Mouse (Mus musculus) cerebellum, adult 11-12 months (tissue): ENCODE data around the gene Armh1.
"Not testable (repeated sequence)": the region's sequence is repeated elsewhere in the genome, so short reads cannot be mapped to it uniquely, and the experiment has no call there.

Experiments used
- DNase-seq: peaks from one replicate; pipeline ENCODE4 v3.0.0; 2022

Gene Armh1

GRCm38 (mm10) chr4:117267284-117267683 is 15.4 kb upstream of the Armh1 start:
- no peak for DNase-seq

- no peak for DNase-seq
These were observed 11.1 kb upstream of the Armh1 start for GRCm38 (mm10) chr4:117262987-117263386.

- no peak for DNase-seq
These were observed 10.4 kb upstream of the Armh1 start for GRCm38 (mm10) chr4:117262101-117262913.

GRCm38 (mm10) chr4:117261222-117261621 is 9.3 kb upstream of the Armh1 start:
- no peak for DNase-seq

GRCm38 (mm10) chr4:117259909-117260308 is 8.0 kb upstream of the Armh1 start:
- not testable (repeated sequence) for DNase-seq

GRCm38 (mm10) chr4:117254672-117255071 is 2.7 kb upstream of the Armh1 start:
- DNase-seq: no peak

GRCm38 (mm10) chr4:117254017-117254627 is 2.2 kb upstream of the Armh1 start:
- DNase-seq: no peak

GRCm38 (mm10) chr4:117253218-117254016 is 1.5 kb upstream of the Armh1 start:
- no peak for DNase-seq

- no peak for DNase-seq
These were observed 830 bp upstream of the Armh1 start for GRCm38 (mm10) chr4:117252755-117253154.

GRCm38 (mm10) chr4:117252351-117252750 is 426 bp upstream of the Armh1 start:
- DNase-seq: no peak

GRCm38 (mm10) chr4:117250982-117251381 is 943 bp downstream of the Armh1 start:
- DNase-seq: no peak

GRCm38 (mm10) chr4:117240867-117241266 is 11.1 kb downstream of the Armh1 start:
- no peak for DNase-seq

GRCm38 (mm10) chr4:117239153-117239552 is 12.8 kb downstream of the Armh1 start:
- no peak for DNase-seq

GRCm38 (mm10) chr4:117235822-117236221 is 16.1 kb downstream of the Armh1 start:
- no peak for DNase-seq

GRCm38 (mm10) chr4:117234166-117234741 is 17.7 kb downstream of the Armh1 start:
- no peak for DNase-seq

GRCm38 (mm10) chr4:117231208-117231607 is 20.7 kb downstream of the Armh1 start:
- DNase-seq: no peak

- DNase-seq: no peak
These were observed 21.6 kb downstream of the Armh1 start for GRCm38 (mm10) chr4:117230331-117230730.

- no peak for DNase-seq
These were observed 22.3 kb downstream of the Armh1 start for GRCm38 (mm10) chr4:117229590-117229989.

- no peak for DNase-seq
These were observed 26.7 kb downstream of the Armh1 start for GRCm38 (mm10) chr4:117225250-117225649.

GRCm38 (mm10) chr4:117224122-117224521 is 27.8 kb downstream of the Armh1 start:
- DNase-seq: no peak

- DNase-seq: no peak
These were observed 28.9 kb downstream of the Armh1 start for GRCm38 (mm10) chr4:117223001-117223400.

- DNase-seq: no peak
These were observed 30.1 kb downstream of the Armh1 start for GRCm38 (mm10) chr4:117221836-117222235.
